Comparison of ENCODE assay signal across 15 mouse cellular contexts in the genomic region with DNA sequence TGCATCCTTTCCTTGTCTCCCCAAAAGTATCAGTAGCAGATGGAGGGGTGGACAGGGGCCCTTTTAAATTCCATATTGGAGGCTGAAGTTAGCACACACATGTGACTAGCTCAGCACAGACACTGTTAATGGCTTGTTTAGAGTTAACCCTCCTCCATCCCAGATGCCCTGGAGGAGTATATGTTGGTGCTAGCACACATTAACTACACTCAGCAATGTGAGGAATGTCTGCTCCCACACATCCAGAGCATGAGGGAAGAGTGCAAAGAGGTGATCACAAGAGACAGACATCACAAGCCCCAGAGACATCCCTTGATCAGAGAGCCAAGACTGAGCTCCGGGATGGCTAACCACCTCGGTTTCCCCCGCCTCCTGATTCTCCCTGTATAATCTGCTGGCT. TPM values are rescaled to one million over a fixed set of nuclear protein-coding genes. Genes with fewer than 3 reads are reported as not detected.
"Had no signal": no experiment of that assay in that cellular context is flagged by ENCODE, and none has a peak within 500 bp of the region (broad histone marks: within the 10 kb centered on the region; RNA-seq: fewer than 3 reads in every experiment).

No protein-coding gene starts in this region.

- DNase-seq: lung, adult 2 months; lung, postnatal 10 days; right cerebral cortex, postnatal 14 days; thymus, postnatal 36 days had no signal

- H3K9me3 ChIP-seq: limb, embryonic 10.5 days; liver, embryonic 15.5 days; megakaryocyte, embryonic 14.5 days; midbrain, embryonic 12.5 days; neural tube, embryonic 13.5 days; stomach, embryonic 15.5 days had no signal

- ATAC-seq: intestine, embryonic 16.5 days; midbrain, embryonic 16.5 days had no signal

- H3K4me3 ChIP-seq: limb, embryonic 10.5 days; liver, embryonic 15.5 days; megakaryocyte, embryonic 14.5 days; midbrain, embryonic 12.5 days; neural tube, embryonic 13.5 days; stomach, embryonic 15.5 days had no signal

- H3K27me3 ChIP-seq: liver, embryonic 15.5 days; midbrain, embryonic 12.5 days; neural tube, embryonic 13.5 days; stomach, embryonic 15.5 days had no signal

- H3K4me2 ChIP-seq: liver, embryonic 11.5 days; liver, embryonic 15.5 days; midbrain, embryonic 12.5 days; neural tube, embryonic 13.5 days; stomach, embryonic 15.5 days had no signal

- H3K27ac ChIP-seq: limb, embryonic 10.5 days; liver, embryonic 15.5 days; macrophage; midbrain, embryonic 12.5 days; neural tube, embryonic 13.5 days; stomach, embryonic 15.5 days had no signal

- H3K9ac ChIP-seq: liver, embryonic 15.5 days; midbrain, embryonic 12.5 days; neural tube, embryonic 13.5 days; stomach, embryonic 15.5 days had no signal

- H3K36me3 ChIP-seq: limb, embryonic 10.5 days; liver, embryonic 15.5 days; midbrain, embryonic 12.5 days; neural tube, embryonic 13.5 days; stomach, embryonic 15.5 days had no signal

- H3K4me1 ChIP-seq: megakaryocyte, embryonic 14.5 days had no signal

RNA-seq across cellular contexts. Expression of a gene that starts 3.4 kb away (rescaled TPM):
- polyA plus RNA-seq: limb, embryonic 10.5 days; macrophage; midbrain, embryonic 12.5 days; testis, adult 2 months had no signal
